Mouse (Mus musculus): Measurements from ENCODE around the gene Ephx4.
"Not testable (repeated sequence)": the region's sequence is repeated elsewhere in the genome, so short reads cannot be mapped to it uniquely, and the experiment has no call there.

Ephx4 gene

DNA sequence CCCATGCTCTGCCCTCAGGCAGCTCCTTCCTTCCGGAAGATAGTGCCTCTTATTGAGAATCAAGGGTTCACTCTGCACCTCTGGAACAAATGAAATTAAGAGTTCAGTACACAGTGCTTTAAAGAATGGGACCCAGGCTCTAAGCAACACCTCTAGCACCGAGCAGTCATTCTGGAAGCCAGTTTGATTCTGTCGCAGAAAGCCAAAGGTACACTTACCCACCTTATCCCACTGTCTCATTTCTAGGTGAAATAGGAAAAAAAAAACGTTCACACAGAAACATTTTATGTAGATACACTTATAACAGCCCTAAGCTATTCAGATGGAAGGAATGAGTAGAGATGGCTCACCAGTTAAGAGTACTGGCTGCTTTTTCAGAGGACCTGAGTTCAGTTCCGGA is at the start of gene Ephx4:
Gene Ephx4 (plus strand): TSS at position 301 of the 400 bp plus-strand sequence.
- DNase-seq = no peak

DNA sequence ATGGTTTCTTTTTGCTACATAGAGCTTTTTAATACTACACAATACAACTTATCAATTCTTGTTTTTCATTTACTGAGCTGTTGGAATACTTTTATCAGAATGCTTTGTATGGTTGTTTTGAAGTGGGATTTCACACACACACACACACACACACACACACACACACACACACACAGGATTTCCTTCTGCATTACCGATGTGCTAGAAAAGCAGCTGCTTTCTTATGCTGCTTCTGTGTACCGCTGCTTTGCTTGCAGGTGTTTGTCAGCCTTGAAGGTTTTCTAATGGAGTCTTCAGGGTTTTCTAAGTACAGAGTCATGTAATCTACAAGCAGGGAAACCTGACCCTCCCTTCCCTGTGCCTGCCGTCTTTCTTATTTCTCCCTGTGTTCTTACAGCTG is 48.6 kb upstream of the Ephx4 start:
- DNase-seq = no peak

DNA sequence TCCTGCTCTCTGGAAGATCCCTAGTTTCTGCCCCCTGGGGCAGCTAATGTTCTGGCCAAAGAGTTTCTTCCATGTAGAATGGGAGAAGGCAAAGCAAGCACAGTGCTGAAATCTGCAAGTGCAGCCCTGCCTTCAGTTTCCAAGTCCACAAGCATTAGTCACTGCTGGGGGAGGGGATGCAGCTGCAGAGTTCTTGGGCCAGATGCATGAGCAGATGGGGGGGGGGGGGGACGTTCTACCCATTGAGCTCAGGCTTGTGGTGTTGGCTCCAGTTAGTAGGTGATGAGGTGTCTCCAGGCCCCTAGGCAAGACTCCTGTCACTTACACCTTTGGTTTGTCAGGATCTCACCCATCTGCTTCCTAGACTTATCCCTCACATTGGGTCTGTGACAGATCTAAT is 46.7 kb upstream of the Ephx4 start:
- DNase-seq = no peak

DNA sequence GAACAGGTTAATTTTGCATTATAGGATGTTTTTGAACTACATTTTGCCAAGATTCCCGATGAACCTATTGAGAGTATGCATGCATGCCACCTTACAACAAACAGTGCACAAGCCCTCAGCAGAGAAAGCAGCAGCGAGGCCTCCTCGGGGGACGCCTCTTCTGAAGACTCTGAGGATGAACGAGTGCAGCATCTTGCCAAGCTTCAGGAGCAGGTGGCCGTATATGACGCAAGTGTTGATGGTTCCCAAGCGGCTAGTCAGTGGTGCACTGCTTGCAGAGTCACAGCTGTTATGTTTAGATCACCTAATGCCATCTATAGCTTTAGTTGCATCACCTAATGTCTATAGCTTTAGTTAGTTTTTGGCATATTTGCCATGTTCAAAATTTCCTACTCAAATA is 44.8 kb upstream of the Ephx4 start:
- DNase-seq = no peak

DNA sequence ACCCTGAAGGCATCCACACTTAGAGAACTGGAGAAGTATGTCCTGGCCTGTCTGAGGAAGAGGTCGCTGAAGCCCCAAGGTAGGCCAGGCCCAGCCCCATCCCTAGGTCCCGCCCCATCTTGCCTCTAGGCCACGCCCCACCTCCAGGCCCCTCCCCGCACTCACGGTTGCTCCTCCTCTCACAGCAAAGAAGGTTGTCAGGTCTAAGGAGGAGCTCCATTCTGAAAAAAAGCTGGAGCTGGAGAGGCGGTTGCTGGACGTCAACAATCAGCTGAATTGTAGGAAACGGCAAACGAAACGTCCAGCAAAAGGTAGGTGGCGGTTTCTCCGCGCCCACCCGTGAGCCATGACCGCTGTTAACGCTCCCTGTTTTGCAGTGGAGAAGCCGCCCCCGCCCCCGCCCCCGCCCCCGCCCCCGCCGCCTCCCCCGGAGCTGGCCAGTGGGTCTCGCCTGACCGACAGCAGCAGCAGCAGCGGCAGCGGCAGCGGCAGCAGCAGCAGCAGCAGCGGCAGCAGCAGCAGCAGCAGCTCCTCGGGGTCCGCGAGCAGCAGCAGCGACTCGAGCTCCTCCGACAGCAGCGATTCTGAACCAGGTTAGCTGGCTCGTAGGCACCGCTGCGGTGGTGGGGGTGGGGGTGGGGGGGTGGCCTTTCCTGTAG is 43.0 kb upstream of the Ephx4 start:
- peak; percentile 85 for DNase-seq

DNA sequence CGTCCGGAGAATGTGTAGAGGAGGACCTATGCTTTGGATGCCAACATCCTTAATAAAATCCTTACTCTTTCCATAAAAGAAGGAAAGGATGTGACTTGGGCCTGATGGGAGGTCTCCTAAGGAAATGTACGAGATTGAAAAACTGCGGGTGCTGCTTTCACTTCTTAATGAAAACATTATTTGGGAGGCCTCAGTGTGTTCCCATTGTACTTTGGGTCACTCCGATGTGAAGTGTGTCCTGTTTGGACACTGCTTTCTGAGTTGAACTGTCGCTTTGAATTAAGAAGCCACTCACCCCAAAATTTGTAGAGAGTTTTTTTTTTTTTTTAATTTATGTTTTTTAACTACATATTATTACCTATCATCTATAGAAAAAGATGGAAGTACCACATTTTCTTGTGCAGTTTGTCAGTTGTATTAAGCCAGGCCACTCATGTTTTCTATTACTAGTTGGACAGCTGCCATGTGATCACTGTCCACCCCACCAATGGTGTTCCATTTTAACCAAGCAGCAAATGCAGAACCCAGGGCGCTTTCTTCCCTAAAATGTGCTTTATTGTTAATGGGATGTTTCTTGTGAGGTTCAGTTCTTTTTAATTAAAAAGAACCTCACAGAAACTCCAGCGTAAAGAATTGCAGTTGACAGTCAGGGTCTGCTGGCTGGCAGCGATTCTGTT is 42.3 kb upstream of the Ephx4 start:
- DNase-seq = no peak

DNA sequence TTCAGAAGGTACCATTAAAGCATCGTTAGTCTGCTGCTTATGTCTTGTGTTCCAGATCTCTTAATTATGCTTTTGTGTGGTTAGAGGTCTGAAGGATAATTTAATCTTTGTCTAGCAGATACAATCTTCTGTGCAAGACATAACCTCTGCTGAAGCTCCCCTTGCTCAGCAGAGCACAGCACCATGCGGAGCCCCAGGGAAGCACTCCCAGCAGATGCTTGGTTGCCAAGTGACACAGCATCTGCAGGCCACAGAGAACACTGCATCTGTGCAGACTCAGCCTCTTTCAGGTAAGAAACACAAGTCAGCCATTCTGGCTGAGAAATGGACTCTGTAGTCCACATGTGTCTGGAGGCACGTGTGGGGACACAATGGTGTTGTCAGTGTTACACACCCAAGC is 32.5 kb upstream of the Ephx4 start:
- no peak for DNase-seq

DNA sequence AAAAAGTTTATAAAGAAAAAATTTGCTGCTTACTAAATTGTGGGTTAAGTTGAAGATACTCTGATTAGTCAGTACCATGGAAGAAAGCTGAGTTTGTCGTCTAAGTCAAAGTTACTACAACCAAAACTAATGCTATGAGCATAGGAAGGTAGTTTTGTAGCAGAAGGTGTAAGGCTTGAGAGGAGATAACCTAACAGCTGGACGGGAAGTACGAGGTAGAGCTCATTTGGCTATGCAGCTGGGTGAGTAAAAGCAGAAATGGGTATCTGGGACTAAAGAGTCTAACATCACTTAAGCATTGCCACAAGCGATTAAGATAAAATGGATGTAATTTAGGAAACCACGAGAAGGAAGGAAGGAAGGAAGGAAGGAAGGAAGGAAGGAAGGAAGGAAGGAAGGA is 31.2 kb upstream of the Ephx4 start:
- no peak for DNase-seq

DNA sequence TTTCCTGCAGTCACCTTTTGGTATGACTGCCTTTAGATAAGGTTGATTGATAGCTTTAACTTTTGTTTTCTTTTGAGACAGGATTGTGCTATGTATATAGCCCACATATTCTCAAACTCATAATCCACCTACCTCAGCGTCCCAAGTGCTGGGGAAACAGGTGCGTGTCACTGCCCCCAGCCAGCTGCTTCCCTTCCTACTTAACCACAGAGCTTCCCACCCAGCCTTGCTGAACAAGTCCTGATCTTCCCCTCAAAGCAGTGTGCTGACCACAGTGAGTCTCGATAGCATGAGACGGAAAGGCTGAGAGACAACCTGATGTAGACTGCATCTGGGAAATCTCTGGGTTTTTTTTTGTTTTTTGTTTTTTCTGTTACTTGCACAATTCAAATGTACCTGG is 29.3 kb upstream of the Ephx4 start:
- no peak for DNase-seq

DNA sequence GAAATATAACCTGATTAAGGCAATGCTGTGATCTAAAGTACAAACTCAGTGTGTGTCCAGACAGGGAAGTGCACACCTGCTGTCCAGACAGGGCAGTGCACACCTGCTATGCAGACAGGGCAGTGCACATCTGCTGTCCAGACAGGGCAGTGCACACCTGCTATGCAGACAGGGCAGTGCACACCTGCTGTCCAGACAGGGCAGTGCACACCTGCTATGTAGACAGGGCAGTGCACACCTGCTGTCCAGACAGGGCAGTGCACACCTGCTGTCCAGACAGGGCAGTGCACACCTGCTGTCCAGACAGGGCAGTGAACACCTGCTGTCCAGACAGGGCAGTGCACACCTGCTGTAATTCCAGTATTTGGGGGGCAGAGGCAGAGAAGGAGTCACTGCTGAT is 16.1 kb upstream of the Ephx4 start:
- DNase-seq = not testable (repeated sequence)

DNA sequence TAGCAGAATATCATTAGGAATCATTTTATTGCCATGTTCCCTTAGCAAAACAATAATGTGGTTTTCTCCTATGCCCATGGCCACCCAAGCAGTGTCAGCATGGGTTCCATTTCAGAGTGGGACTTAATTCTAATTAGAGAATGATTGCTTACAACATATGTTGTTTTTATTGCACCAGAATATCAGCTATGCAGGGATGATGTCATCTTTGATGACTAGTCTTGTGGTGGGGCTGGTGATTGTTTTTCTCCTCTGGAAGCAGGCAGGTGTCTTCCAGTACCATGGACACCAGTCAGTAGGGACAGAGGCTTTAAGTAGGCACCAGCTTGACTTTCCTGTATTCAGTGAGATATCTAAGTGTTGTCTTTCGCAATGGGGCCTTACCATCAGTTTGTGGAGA is 14.7 kb upstream of the Ephx4 start:
- DNase-seq = no peak

DNA sequence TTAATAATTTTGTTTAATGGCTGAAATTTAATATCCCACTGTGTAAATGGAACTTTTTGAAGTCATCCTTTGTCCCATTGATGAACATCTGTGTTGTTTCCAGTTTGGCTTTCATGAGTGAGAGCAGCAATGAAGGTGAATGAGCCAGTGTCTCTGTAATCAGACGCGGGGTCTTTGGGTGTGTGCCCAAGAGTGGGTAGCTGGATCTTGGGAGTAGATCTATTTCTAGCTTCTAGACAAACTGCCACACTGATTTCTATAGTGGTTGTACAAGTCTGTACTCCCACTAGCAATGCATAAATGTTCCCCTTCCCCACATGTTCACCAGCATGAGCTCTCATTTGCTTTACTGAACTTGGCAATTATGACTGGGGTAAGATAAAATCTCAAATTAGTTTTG is 13.2 kb upstream of the Ephx4 start:
- no peak for DNase-seq

DNA sequence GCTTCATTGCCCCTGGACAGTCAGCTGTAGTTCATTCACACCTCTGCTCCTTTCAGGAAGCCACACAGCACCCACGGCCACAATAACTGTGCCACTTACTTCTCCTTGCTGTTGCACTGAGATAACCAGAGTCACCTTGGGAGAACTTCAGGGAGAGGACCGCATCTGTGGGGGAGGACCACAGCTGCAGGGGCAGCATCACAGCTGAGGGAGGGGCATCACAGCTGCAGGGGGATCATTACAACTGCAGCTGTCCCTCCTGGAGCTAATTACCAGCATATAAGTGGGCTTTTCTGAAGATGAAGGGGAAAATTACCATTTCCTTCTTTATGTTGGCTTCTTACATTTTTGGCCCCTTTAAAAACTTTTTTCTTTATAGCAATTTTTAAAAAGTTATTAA is 8.1 kb upstream of the Ephx4 start:
- DNase-seq = no peak

DNA sequence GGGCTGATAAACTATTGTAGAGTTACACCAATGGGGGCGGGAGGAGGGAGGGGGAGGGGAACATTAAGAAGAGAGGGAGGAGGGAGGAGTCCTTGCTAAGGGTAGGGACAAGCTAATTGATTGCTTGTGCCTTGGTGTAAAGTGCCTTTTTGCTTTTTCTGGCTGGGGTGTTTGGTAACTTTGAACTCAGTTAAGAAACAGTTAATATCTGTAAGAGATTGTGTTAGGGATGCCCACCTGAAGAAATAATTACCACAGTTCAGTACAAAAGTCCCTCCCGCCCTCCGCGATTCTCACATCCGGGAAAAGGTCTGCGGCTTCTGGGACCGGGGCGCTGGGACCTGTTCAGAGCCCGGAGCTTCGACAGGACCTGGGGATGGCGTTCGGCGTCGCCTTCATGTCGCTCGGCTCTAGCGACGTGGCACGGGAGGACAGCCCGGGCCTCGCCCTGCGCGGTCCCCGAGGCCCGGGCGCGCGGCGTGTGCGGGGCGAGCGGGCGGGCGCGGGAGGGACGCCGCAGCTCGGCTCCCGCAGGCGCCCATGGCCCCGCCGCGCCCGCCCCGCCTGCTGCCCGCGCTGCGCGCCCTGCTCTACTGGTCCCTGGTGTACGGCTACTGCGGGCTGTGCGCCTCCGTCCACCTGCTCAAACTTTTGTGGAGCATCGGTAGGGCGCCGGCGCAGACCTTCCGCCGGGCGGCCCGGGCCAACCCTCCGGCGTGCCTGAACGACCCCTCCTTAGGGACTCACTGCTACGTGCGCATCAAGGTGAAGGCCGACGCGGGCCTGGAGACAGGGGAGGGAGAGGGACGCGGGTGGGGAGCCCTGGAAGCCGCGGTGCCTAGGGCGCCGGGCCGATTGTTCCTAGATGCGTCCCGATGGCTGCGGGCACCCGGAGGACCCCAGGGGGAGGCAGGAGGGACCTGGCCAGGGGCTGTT is 743 bp downstream of the Ephx4 start:
- DNase-seq = peak; percentile 59

DNA sequence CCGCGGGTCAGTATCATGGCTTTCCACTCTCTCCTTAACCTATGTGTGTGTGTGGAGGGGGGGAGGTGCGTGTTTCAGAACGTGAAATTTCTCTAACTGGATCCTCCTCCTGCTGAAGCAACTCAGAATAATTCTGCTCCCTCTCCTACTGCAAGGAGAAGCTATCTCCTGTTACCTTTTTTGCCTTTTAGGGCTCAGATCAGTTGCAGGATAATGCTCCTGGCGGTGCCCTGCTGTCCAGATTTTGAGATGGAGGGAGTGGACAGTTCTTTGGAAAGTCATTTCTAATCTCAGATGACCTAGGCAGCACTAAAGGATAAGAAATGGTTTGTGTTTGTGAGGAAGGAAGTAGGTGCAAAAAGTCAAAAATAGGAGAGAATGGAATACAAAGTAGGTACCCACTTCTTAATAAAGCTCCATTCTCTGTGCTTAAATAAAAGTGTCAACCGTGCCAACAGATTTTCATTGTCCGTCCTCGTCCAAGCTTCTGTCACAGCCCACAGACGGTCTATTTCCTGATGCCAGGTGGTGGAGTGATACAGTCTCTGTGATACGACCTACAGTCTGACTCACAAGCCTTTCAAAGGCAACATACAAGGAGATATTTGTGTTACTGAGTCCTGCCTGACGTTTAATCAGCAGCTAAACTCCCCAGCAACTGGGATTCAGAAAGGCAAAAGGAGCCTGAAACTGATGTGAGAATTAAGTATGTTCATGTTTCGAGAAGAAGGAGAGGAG is 1.6 kb downstream of the Ephx4 start:
- DNase-seq = peak; percentile 47

DNA sequence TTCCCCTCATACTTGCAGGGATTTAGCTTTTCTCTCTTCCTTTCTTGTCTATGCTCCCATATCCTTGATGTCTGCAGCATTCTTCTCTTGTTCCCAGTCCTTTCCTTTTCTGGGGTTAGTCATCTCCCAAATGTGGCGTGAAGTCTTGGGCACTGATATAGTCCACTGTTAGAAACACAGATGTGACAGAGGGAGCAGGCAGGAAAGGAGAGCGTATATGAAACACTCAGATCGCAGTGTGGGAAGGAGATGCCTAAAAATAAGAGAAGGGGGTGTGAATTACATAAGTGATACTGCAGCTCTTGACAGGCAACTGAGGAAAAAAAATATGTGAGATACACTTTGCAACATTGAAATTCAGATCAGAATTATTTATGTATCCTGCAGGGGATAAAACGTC is 2.8 kb downstream of the Ephx4 start:
- DNase-seq = no peak

DNA sequence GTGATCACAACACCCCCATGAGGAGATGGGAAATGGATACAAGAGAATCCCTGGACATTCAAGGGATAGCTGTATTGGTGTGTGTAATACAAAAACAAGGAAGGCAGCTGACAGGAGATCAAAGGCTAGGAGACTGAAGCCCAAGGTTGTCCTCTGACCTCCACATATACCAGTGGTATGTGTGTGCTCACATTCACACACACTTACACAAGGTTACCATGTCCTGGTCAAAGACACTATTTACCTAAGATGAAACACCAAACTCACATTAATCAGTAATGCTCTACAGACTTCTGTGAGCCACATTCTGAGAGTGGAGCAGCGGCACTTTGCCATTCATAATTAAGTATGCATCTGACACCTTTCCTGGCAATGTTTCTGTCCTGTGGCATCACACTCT is 7.8 kb downstream of the Ephx4 start:
- DNase-seq = no peak

DNA sequence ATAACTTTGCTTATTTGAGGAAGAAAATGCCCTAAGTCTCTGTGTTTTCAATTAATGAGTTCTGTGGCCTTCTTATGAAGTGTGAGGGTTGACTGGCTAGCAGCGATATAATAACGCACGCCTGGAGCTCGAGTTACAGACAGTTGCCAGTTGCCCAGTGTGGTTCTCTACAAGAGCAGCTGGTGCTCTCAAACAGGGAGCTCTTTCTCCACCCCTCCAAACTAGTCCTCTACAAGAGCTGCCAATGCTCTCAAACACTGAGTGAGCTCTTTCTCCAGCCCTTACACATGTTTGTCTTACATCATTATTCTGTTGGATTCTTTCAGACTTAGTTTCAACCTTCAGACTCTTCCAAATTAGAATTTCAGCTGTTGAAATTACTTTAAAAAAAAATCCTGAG is 8.8 kb downstream of the Ephx4 start:
- DNase-seq = peak; percentile 20

DNA sequence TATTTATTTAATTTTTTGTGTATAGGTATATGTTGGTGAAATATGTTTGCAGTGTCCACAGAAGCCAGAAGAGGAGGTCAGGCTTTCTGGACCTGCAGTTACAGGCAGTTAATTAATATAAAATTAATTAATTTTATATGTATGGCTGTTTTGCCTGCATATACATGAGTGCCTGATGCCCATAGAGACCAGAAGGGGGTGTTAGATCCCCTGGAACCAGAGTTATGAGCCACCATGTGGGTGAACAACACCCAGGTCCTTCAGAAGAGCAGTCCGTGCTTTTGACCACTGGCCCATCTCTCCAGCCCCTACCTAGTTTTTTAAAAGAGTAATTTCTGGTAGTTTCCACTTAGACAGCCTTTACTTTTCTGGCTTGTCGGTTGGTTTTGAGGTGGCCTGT is 9.7 kb downstream of the Ephx4 start:
- DNase-seq = no peak

DNA sequence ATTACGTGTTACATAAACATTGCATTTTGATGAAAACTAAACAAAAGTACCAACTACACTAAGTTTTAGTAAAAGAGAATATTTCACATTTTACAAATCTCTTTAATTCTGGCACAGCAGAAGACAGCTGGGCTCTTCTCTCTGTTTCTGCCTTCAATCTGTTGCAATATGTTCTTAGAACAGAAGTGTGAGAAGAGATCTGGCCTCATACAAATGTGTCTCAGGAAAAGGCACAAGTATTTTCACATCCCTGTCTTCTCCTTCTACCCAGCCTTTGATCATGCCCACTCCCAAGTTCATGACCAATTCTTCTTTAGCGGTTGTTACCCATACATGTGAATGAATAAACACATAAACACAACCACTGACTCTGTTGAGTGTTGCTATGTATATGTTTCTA is 12.6 kb downstream of the Ephx4 start:
- no peak for DNase-seq

DNA sequence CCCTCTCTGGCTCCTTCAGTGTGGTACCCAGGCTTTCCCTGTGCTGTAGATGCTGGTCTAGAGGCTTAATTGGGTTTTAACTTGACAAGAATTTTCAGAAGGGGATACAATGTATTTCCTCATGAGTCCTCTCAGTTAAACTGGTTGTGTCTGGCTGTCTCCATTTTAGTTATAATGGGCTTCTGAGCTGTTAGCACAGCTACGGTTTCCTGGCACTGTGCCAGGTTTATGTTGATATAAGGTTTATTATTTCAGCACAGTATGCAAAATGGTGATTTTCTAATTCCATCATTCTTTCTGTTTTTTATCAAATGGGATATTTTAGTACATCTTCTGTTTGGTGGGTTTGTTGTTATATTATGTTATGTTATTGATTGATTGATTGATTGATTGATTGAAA is 19.1 kb downstream of the Ephx4 start:
- no peak for DNase-seq

DNA sequence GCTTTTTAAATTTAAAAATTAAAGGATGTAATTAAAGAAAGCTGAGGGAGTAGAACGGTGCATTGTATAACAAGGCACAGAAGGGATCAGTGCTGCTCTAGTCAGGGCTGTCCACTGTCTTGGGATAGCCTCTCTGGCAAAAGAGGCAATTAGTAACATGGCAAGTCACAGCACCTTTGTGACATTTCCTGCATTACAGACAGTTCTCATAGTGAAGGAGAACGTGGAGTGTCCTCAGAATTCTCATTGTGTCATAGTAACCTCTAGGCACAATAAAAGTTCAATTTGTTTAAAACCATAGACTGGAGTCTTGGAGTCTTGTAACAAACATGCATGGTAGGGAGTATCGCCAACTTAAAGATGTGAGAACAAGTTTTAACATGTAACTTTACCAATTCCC is 28.7 kb downstream of the Ephx4 start, which contains the start of gene Lpcat2b:
Gene Lpcat2b (plus strand): TSS at position 301 of the 400 bp plus-strand sequence.
- DNase-seq = no peak

DNA sequence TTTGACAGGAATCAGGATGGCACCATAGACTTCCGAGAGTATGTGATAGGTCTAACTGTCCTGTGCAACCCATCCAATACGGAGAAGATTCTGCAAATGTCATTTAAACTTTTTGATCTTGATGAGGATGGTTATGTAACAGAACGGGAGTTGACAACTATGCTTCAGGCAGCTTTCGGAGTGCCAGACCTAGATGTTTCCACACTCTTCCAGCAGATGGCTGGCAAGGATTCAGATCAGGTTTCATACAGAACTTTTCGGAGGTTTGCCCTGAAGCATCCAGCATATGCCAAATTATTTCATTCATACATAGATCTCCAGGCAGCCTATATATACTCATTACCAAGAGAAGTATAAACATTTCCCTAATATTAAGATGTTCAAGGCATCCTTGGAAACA is 31.5 kb downstream of the Ephx4 start:
- no peak for DNase-seq

Data from cerebellum, adult 11 months (tissue).